Mouse (Mus musculus): Measurements from ENCODE around the gene Adamtsl4. TPM values are rescaled to one million over a fixed set of nuclear protein-coding genes. Genes with fewer than 3 reads are reported as not detected.
A peak's percentile ranks its signal among the peaks of the same experiment; 100 is the strongest.
"Not testable (repeated sequence)": the region's sequence is repeated elsewhere in the genome, so short reads cannot be mapped to it uniquely, and the experiment has no call there.

The Adamtsl4 gene
- polyA plus RNA-seq, 1 experiment from 2014 or later = 0.71 TPM

- Histone ChIP-seq H3K36me3 (peaks cover 7% of the 10 kb centered on the region; the same call in 1 of the 2 replicates), H3K4me1 (replicated peaks) (peaks cover 25% of the 10 kb centered on the region), H3K27me3 (no peaks in the 10 kb centered on the region), H3K9me3 (no peaks in the 10 kb centered on the region), H3K4me3 (no peak overlapping the region), H3K9ac (no peak overlapping the region), H3K4me2 (no peak overlapping the region), H3K27ac (replicated peaks) (no peak overlapping the region)
- 28% methylated on average over 3 of the region's 3 CpGs for WGBS
- no peak for ATAC-seq (ENCODE audit: low read depth)
Observed at GRCm38 (mm10) chr3:95695796-95696195, 8.1 kb upstream of the Adamtsl4 start.

GRCm38 (mm10) chr3:95694808-95695703, 7.3 kb upstream of the Adamtsl4 start:
- WGBS = 87% methylated on average over 11 of the region's 11 CpGs
- Histone ChIP-seq H3K36me3 (peaks cover 7% of the 10 kb centered on the region; the same call in 1 of the 2 replicates), H3K27me3 (no peaks in the 10 kb centered on the region), H3K4me1 (replicated peaks) (peaks cover 17% of the 10 kb centered on the region), H3K9ac (no peak overlapping the region), H3K27ac (replicated peaks) (no peak overlapping the region), H3K9me3 (no peaks in the 10 kb centered on the region), H3K4me2 (no peak overlapping the region), H3K4me3 (no peak overlapping the region)
- ATAC-seq (ENCODE audit: low read depth) = no peak

- peaks cover 19% of the 10 kb centered on the region for H3K4me1 ChIP-seq (replicated peaks)
- ATAC-seq (ENCODE audit: low read depth) = no peak
- no peak overlapping the region for H3K9ac ChIP-seq
- H3K4me3 ChIP-seq = no peak overlapping the region
- H3K27ac ChIP-seq (replicated peaks) = no peak overlapping the region
- no peaks in the 10 kb centered on the region for H3K27me3 ChIP-seq
- 75% methylated on average over 11 of the region's 11 CpGs for WGBS
- peaks cover 7% of the 10 kb centered on the region; the same call in 1 of the 2 replicates for H3K36me3 ChIP-seq
- no peak overlapping the region for H3K4me2 ChIP-seq
- no peaks in the 10 kb centered on the region for H3K9me3 ChIP-seq
Observed at GRCm38 (mm10) chr3:95693821-95694807, 6.4 kb upstream of the Adamtsl4 start.

- Histone ChIP-seq H3K9me3 (no peaks in the 10 kb centered on the region), H3K4me1 (replicated peaks) (peaks cover 29% of the 10 kb centered on the region), H3K4me3 (no peak overlapping the region), H3K36me3 (peaks cover 7% of the 10 kb centered on the region; the same call in 1 of the 2 replicates), H3K27me3 (no peaks in the 10 kb centered on the region), H3K9ac (no peak overlapping the region), H3K4me2 (no peak overlapping the region), H3K27ac (replicated peaks) (no peak overlapping the region)
- 86% methylated on average over 6 of the region's 6 CpGs for WGBS
- no peak for ATAC-seq (ENCODE audit: low read depth)
Observed at GRCm38 (mm10) chr3:95692677-95693076, 5.0 kb upstream of the Adamtsl4 start.

GRCm38 (mm10) chr3:95690552-95690951, 2.8 kb upstream of the Adamtsl4 start:
- not testable (repeated sequence) for H3K9ac ChIP-seq; H3K4me3 ChIP-seq; H3K27me3 ChIP-seq; H3K27ac ChIP-seq (replicated peaks); H3K36me3 ChIP-seq; H3K9me3 ChIP-seq; H3K4me2 ChIP-seq; ATAC-seq (ENCODE audit: low read depth)
- peaks cover 34% of the 10 kb centered on the region for H3K4me1 ChIP-seq (replicated peaks)
- 95% methylated on average over 2 of the region's 2 CpGs for WGBS

- H3K4me1 ChIP-seq (replicated peaks) = peaks cover 32% of the 10 kb centered on the region
- no peak for ATAC-seq (ENCODE audit: low read depth)
- peaks cover 7% of the 10 kb centered on the region; the same call in 1 of the 2 replicates for H3K36me3 ChIP-seq
- no peak overlapping the region for H3K4me3 ChIP-seq
- no peak overlapping the region for H3K4me2 ChIP-seq
- no peak overlapping the region for H3K9ac ChIP-seq
- H3K9me3 ChIP-seq = no peaks in the 10 kb centered on the region
- WGBS = 45% methylated on average over 2 of the region's 2 CpGs
- no peak overlapping the region for H3K27ac ChIP-seq (replicated peaks)
- H3K27me3 ChIP-seq = no peaks in the 10 kb centered on the region
Observed at GRCm38 (mm10) chr3:95689940-95690339, 2.2 kb upstream of the Adamtsl4 start.

- Histone ChIP-seq H3K9me3 (no peaks in the 10 kb centered on the region), H3K4me2 (no peak overlapping the region), H3K4me1 (replicated peaks) (peaks cover 32% of the 10 kb centered on the region), H3K36me3 (peaks cover 7% of the 10 kb centered on the region; the same call in 1 of the 2 replicates), H3K4me3 (no peak overlapping the region), H3K9ac (no peak overlapping the region), H3K27ac (replicated peaks) (no peak overlapping the region), H3K27me3 (no peaks in the 10 kb centered on the region)
- 42% methylated on average over 11 of the region's 11 CpGs for WGBS
- ATAC-seq (ENCODE audit: low read depth) = no peak
Observed at GRCm38 (mm10) chr3:95689171-95689915, 1.6 kb upstream of the Adamtsl4 start.

GRCm38 (mm10) chr3:95687168-95687523, 571 bp downstream of the Adamtsl4 start:
- H3K27ac ChIP-seq (replicated peaks) = no peak overlapping the region
- no peaks in the 10 kb centered on the region for H3K9me3 ChIP-seq
- H3K36me3 ChIP-seq = peaks cover 3% of the 10 kb centered on the region; the same call in 1 of the 2 replicates
- peak overlapping the region; percentile 40 for H3K4me3 ChIP-seq
- WGBS = 10% methylated on average over 4 of the region's 4 CpGs
- 0 out of 2 replicates have a peak, but pooled peaks have one; percentile 14 for ATAC-seq (ENCODE audit: low read depth)
- H3K27me3 ChIP-seq = no peaks in the 10 kb centered on the region
- H3K4me2 ChIP-seq = peak overlapping the region; percentile 74
- H3K9ac ChIP-seq = peak overlapping the region; percentile 64
- peaks cover 32% of the 10 kb centered on the region for H3K4me1 ChIP-seq (replicated peaks)

- H3K4me1 ChIP-seq (replicated peaks) = peaks cover 34% of the 10 kb centered on the region
- no peaks in the 10 kb centered on the region for H3K9me3 ChIP-seq
- no peak overlapping the region for H3K9ac ChIP-seq
- no peak overlapping the region for H3K27ac ChIP-seq (replicated peaks)
- ATAC-seq (ENCODE audit: low read depth) = 0 out of 2 replicates have a peak, but pooled peaks have one; percentile 10
- H3K4me2 ChIP-seq = peak overlapping the region; percentile 74
- peaks cover 3% of the 10 kb centered on the region; the same call in 1 of the 2 replicates for H3K36me3 ChIP-seq
- WGBS = 51% methylated on average over 10 of the region's 10 CpGs
- no peaks in the 10 kb centered on the region for H3K27me3 ChIP-seq
- H3K4me3 ChIP-seq = 0 out of 2 replicates have a peak overlapping the region, but pooled peaks have one; percentile 40
Observed at GRCm38 (mm10) chr3:95686492-95687167, 1.1 kb downstream of the Adamtsl4 start.

GRCm38 (mm10) chr3:95685701-95686100, 2.0 kb downstream of the Adamtsl4 start:
- Histone ChIP-seq H3K4me3 (no peak overlapping the region), H3K36me3 (no peaks in the 10 kb centered on the region)
- 79% methylated on average over 2 of the region's 2 CpGs for WGBS

GRCm38 (mm10) chr3:95685301-95685700, 2.4 kb downstream of the Adamtsl4 start:
- no peak overlapping the region for H3K27ac ChIP-seq (replicated peaks)
- ATAC-seq (ENCODE audit: low read depth) = no peak
- no peak overlapping the region for H3K4me2 ChIP-seq
- H3K4me1 ChIP-seq (replicated peaks) = peaks cover 47% of the 10 kb centered on the region
- H3K36me3 ChIP-seq = no peaks in the 10 kb centered on the region
- no peak overlapping the region for H3K9ac ChIP-seq
- 78% methylated on average over 4 of the region's 4 CpGs for WGBS
- no peaks in the 10 kb centered on the region for H3K27me3 ChIP-seq
- H3K9me3 ChIP-seq = no peaks in the 10 kb centered on the region
- H3K4me3 ChIP-seq = no peak overlapping the region

More at GRCm38 (mm10) chr3:95685701-95686100, 2.0 kb downstream of the Adamtsl4 start:
- H3K4me2 ChIP-seq = no peak overlapping the region
- H3K27ac ChIP-seq (replicated peaks) = no peak overlapping the region
- H3K9me3 ChIP-seq = no peaks in the 10 kb centered on the region
- no peaks in the 10 kb centered on the region for H3K27me3 ChIP-seq
- H3K9ac ChIP-seq = no peak overlapping the region
- no peak for ATAC-seq (ENCODE audit: low read depth)
- peaks cover 43% of the 10 kb centered on the region for H3K4me1 ChIP-seq (replicated peaks)
